Mouse (Mus musculus): ENCODE measurements around the gene Tmem156.

DNA sequence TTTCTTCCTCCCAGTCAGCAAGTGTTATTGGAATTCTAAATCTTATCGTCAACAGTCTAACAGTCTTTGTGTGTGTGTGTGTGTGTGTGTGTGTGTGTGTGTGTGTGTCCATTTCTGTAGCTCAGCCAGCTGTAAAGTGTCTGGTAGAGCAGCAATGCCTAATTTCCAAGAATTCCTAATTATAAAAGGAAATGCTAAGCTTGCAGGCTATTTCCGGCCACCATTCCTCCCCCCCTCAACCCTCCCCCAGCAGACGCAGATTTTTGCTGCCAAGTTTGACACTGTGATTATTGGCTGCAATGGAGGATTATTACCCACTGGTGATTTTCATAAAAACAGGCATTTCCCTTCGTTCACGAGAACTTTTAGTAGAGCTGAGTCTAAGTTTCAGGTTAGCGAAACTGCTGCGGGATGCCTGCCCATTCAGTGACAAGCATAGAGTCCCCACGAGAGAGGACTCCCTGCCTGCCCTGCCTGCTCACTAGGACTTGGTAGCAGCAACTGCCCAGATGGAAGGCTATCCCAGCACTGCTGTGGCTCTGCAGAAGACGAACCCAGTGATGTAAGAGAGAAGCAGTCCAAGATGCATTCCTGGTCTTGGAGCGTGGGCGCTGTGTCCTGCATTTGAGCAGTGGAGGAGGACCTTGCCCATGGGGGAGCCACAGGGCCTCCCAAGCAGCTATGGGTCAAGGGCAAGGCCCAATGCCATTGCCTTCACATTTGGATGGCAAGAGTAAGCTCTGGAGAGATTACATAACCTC is 52.9 kb downstream of the Tmem156 start:
- TF ChIP-seq EP300 (IDR thresholded peaks at IDR 0.05; ENCODE audit: low read length) (no peak), POLR2A (IDR thresholded peaks at IDR 0.05; ENCODE audit: low read depth, low read length) (no peak), ZC3H11A (IDR thresholded peaks at IDR 0.05; ENCODE audit: low read depth, low read length) (no peak), CTCF (conservative IDR thresholded peaks at IDR 0.05 in 1 of 2, IDR thresholded peaks at IDR 0.05 in 1 of 2; ENCODE audit: low read depth in 2 of 2, low read length in 2 of 2) (no peak), USF1 (IDR thresholded peaks at IDR 0.05; ENCODE audit: low read depth, low read length) (no peak), MAX (IDR thresholded peaks at IDR 0.05; ENCODE audit: low read length) (no peak), POLR2AphosphoS2 (IDR thresholded peaks at IDR 0.05; ENCODE audit: low read depth, low read length) (no peak), ZMIZ1 (IDR thresholded peaks at IDR 0.05; ENCODE audit: low read depth, low read length) (no peak), NRF1 (IDR thresholded peaks at IDR 0.05; ENCODE audit: low read depth, low read length) (no peak), MEF2A (IDR thresholded peaks at IDR 0.05; ENCODE audit: borderline replicate concordance, low read depth, low read length) (no peak), HCFC1 (IDR thresholded peaks at IDR 0.05; ENCODE audit: low read depth, low read length) (no peak), ZKSCAN1 (IDR thresholded peaks at IDR 0.05; ENCODE audit: borderline replicate concordance, low read depth, low read length) (no peak), ZNF384 (IDR thresholded peaks at IDR 0.05; ENCODE audit: low read depth, low read length) (no peak)

Data from CH12.LX (cell line).